Mouse (Mus musculus) CH12.LX (cell line): Measurements from ENCODE around the gene Bcl2a1d. TPM values are rescaled to one million over a fixed set of nuclear protein-coding genes. Genes with fewer than 3 reads are reported as not detected.
"Not testable (repeated sequence)": the region's sequence is repeated elsewhere in the genome, so short reads cannot be mapped to it uniquely, and the experiment has no call there.

Experiments used
- DNase-seq: peaks from one replicate; pipeline ENCODE4 v3.0.0-alpha.2; 2013; ENCODE audit errors: extremely low read depth
- H3K27ac ChIP-seq: 2 replicates; pipeline ENCODE4 v1.5.1; 2012; ENCODE audit warnings: low read depth, mild to moderate bottlenecking, control low read depth, moderate library complexity; ENCODE audit not compliant: insufficient read depth
- H3K27me3 ChIP-seq: replicated peaks from 2 replicates; pipeline ENCODE3; 2012; ENCODE audit warnings: inconsistent platforms
- H3K36me3 ChIP-seq, 2 experiments: replicated peaks in 1 of 2; 2 replicates each; pipeline versions ENCODE3 to v1.6.1; 2012; ENCODE audit warnings: inconsistent platforms in 1 of 2, low read length in 1 of 2, mild to moderate bottlenecking in 1 of 2, mixed read lengths in 1 of 2, moderate library complexity in 1 of 2; ENCODE audit not compliant: control insufficient read depth in 1 of 2, insufficient read depth in 1 of 2
- H3K4me1 ChIP-seq, 2 experiments: 2 replicates each; pipeline ENCODE4 v1.6.1; 2012; ENCODE audit warnings: inconsistent platforms in 1 of 2, moderate library complexity in 1 of 2; ENCODE audit not compliant: insufficient read depth in 2 of 2, control insufficient read depth in 1 of 2
- H3K4me2 ChIP-seq: 2 replicates; pipeline ENCODE4 v1.6.1; 2012; ENCODE audit warnings: low read depth, mild to moderate bottlenecking, control low read depth; ENCODE audit not compliant: poor library complexity, insufficient read depth, severe bottlenecking
- H3K4me3 ChIP-seq, 3 experiments: fragments of 150-350 bp in 1 of 3; sonication (generic) in 1 of 3; replicated peaks in 1 of 3; 2 replicates each; pipeline versions ENCODE3 to v1.5.1; 2011 to 2012; ENCODE audit warnings: low read depth in 2 of 3, low read length in 2 of 3, mild to moderate bottlenecking in 2 of 3, moderate library complexity in 2 of 3, control low read depth in 1 of 3, improper control_type of control experiment in 1 of 3, inconsistent platforms in 1 of 3, mixed read lengths in 1 of 3; ENCODE audit not compliant: poor library complexity in 1 of 3
- H3K79me2 ChIP-seq: replicated peaks from 2 replicates; pipeline ENCODE4 v1.6.1; 2012; ENCODE audit warnings: mild to moderate bottlenecking, moderate library complexity; ENCODE audit not compliant: control insufficient read depth, poor library complexity, insufficient read depth, severe bottlenecking; ENCODE audit errors: extremely low read depth
- H3K9ac ChIP-seq: 2 replicates; pipeline ENCODE4 v1.6.1; 2012; ENCODE audit warnings: low read depth, mild to moderate bottlenecking, control low read depth, moderate library complexity; ENCODE audit not compliant: insufficient read depth
- H3K9me3 ChIP-seq: replicated peaks from 2 replicates; pipeline ENCODE3; 2012; ENCODE audit warnings: low read length, inconsistent platforms, mixed read lengths
- CHD1 ChIP-seq: IDR thresholded peaks from 2 replicates; pipeline ENCODE4 v1.6.1; 2012; ENCODE audit warnings: low read depth, low read length, improper control_type of control experiment, inconsistent platforms
- E2F4 ChIP-seq: IDR thresholded peaks from 2 replicates; pipeline ENCODE4 v1.6.1; 2011; ENCODE audit warnings: low read depth, low read length, improper control_type of control experiment; ENCODE audit not compliant: insufficient replicate concordance
- MAFK ChIP-seq: IDR thresholded peaks from 2 replicates; pipeline ENCODE4 v1.6.1; 2011; ENCODE audit warnings: low read length, improper control_type of control experiment; ENCODE audit not compliant: insufficient replicate concordance
- MEF2A ChIP-seq: IDR thresholded peaks from 2 replicates; pipeline ENCODE4 v1.6.1; 2014; ENCODE audit warnings: low read depth, mild to moderate bottlenecking, inconsistent platforms, low read length, improper control_type of control experiment, borderline replicate concordance
- NELFE ChIP-seq: IDR thresholded peaks from 2 replicates; pipeline ENCODE4 v1.6.1; 2011; ENCODE audit warnings: low read depth, low read length, improper control_type of control experiment
- NRF1 ChIP-seq: IDR thresholded peaks from 2 replicates; pipeline ENCODE4 v1.6.1; 2014; ENCODE audit warnings: low read depth, mild to moderate bottlenecking, inconsistent platforms, low read length, improper control_type of control experiment, moderate library complexity
- RAD21 ChIP-seq: IDR thresholded peaks from 2 replicates; pipeline ENCODE4 v1.6.1; 2011; ENCODE audit warnings: low read depth, mild to moderate bottlenecking, low read length, improper control_type of control experiment, moderate library complexity
- SIN3A ChIP-seq: IDR thresholded peaks from 2 replicates; pipeline ENCODE4 v1.6.1; 2012; ENCODE audit warnings: low read length, improper control_type of control experiment, inconsistent platforms
- USF1 ChIP-seq: IDR thresholded peaks from 2 replicates; pipeline ENCODE4 v1.6.1; 2014; ENCODE audit warnings: low read depth, mild to moderate bottlenecking, inconsistent platforms, low read length, improper control_type of control experiment
- dilution Hi-C: fragments of 300-500 bp; cut with MboI; formaldehyde crosslinking; loops from 2 replicates; pipeline ENCODE4 v1.14.3; 2020; ENCODE audit warnings: low sequenced_read_pairs; ENCODE audit not compliant: extremely low pct_unique_long_range_greater_than_20kb, extremely low pct_ligation_motif_present
- in situ Hi-C: fragments of 300-500 bp; cut with MboI; formaldehyde crosslinking; loops from 3 replicates; pipeline ENCODE4 v1.14.3; 2019; ENCODE audit warnings: low sequenced_read_pairs, low pct_ligation_motif_present, low pct_unique_long_range_greater_than_20kb, mixed read lengths
- polyA plus RNA-seq: library from polyadenylated mRNA; unstranded; fragments of >175 nt; gene quantifications from 2 replicates; pipeline ENCODE4 v1.2.1, GENCODE M21; 2012; ENCODE audit warnings: low read depth; ENCODE audit not compliant: insufficient read length
- total RNA-seq, 2 experiments: library from RNA; depleted of rRNA; stranded (reverse); fragments of 300-350 nt in 1 of 2; fragments of >200 nt in 1 of 2; gene quantifications; 2 replicates each; pipeline ENCODE4 v1.2.3; 2012 to 2014

The Bcl2a1d gene
- total and polyA plus RNA-seq, 3 experiments: 207 to 488 (median 326) TPM

- H3K9me3 ChIP-seq, DNase-seq, H3K9ac ChIP-seq, H3K27me3 ChIP-seq, H3K4me3 ChIP-seq, H3K79me2 ChIP-seq, dilution Hi-C loops, H3K4me1 ChIP-seq, in situ Hi-C loops, H3K4me2 ChIP-seq, H3K27ac ChIP-seq: not testable (repeated sequence)
- peaks cover 12 to 13% of the 10 kb centered on the region in 2 experiments for H3K36me3 ChIP-seq
These were observed 20.7 kb downstream of the Bcl2a1d start for GRCm38 (mm10) chr9:88710910-88711438.

- H3K27ac ChIP-seq, H3K9ac ChIP-seq, H3K27me3 ChIP-seq, H3K79me2 ChIP-seq, H3K9me3 ChIP-seq, DNase-seq, H3K4me1 ChIP-seq, in situ Hi-C loops, H3K4me2 ChIP-seq, H3K4me3 ChIP-seq, dilution Hi-C loops: not testable (repeated sequence)
- H3K36me3 ChIP-seq: peaks cover 12 to 13% of the 10 kb centered on the region in 2 experiments
These were observed 21.3 kb downstream of the Bcl2a1d start for GRCm38 (mm10) chr9:88710439-88710838.

- H3K79me2 ChIP-seq, H3K4me1 ChIP-seq, DNase-seq, H3K9me3 ChIP-seq, H3K27ac ChIP-seq, H3K4me3 ChIP-seq, H3K9ac ChIP-seq, dilution Hi-C loops, H3K27me3 ChIP-seq, in situ Hi-C loops: not testable (repeated sequence)
- Histone ChIP-seq H3K4me2 (peak overlapping the region; percentile 22; the same call in 1 of the 2 replicates), H3K36me3 (peaks cover 12 to 13% of the 10 kb centered on the region in 2 experiments)
These were observed 21.9 kb downstream of the Bcl2a1d start for GRCm38 (mm10) chr9:88709794-88710193.

- no peak overlapping the region for H3K9ac ChIP-seq
- peaks cover 12 to 13% of the 10 kb centered on the region in 2 experiments for H3K36me3 ChIP-seq
- no peak for TF ChIP-seq E2F4
- TF ChIP-seq MEF2A: no peak
- no peak for TF ChIP-seq NRF1
- no peak for TF ChIP-seq CHD1
- no peak for TF ChIP-seq NELFE
- no peak for TF ChIP-seq SIN3A
- no peak for TF ChIP-seq USF1
- TF ChIP-seq RAD21: no peak
- TF ChIP-seq MAFK: no peak
- no peak overlapping the region for H3K4me3 ChIP-seq
- H3K4me2 ChIP-seq: no peak overlapping the region
- no peaks in the 10 kb centered on the region for H3K9me3 ChIP-seq
- H3K27ac ChIP-seq: no peak overlapping the region
- no peak for DNase-seq
- H3K27me3 ChIP-seq: no peaks in the 10 kb centered on the region
- H3K4me1 ChIP-seq: no peaks in the 10 kb centered on the region
- dilution Hi-C loops (no loop called here), in situ Hi-C loops (no loop called here)
- H3K79me2 ChIP-seq: peaks cover 4% of the 10 kb centered on the region; the same call in 1 of the 2 replicates
These were observed 22.4 kb downstream of the Bcl2a1d start for GRCm38 (mm10) chr9:88709304-88709703.
